Mouse (Mus musculus) cerebellum, adult 9-10 months (tissue): Measurements from ENCODE around the gene Gm17655.
"Not testable (repeated sequence)": the region's sequence is repeated elsewhere in the genome, so short reads cannot be mapped to it uniquely, and the experiment has no call there.

Experiments
- DNase-seq: peaks from one replicate; pipeline ENCODE4 v3.0.0; 2022

Gene Gm17655

GRCm38 (mm10) chr5:110086161-110086866 is 14.0 kb upstream of the Gm17655 start:
- DNase-seq: no peak

- no peak for DNase-seq
These were observed 10.6 kb upstream of the Gm17655 start for GRCm38 (mm10) chr5:110082961-110083360.

GRCm38 (mm10) chr5:110057637-110058408 is 14.5 kb downstream of the Gm17655 start:
- peak; percentile 88 for DNase-seq

- peak; percentile 51 for DNase-seq
These were observed 48.5 kb downstream of the Gm17655 start for GRCm38 (mm10) chr5:110023694-110024427.

- no peak for DNase-seq
These were observed 49.0 kb downstream of the Gm17655 start for GRCm38 (mm10) chr5:110023273-110023672.

GRCm38 (mm10) chr5:110015775-110016174 is 56.5 kb downstream of the Gm17655 start:
- not testable (repeated sequence) for DNase-seq
